Mouse (Mus musculus): ENCODE measurements around the gene Gpc1. TPM values are rescaled to one million over a fixed set of nuclear protein-coding genes. Genes with fewer than 3 reads are reported as not detected.

Gene Gpc1
- total RNA-seq, 1 experiment = 38.0 TPM

- DNase-seq (ENCODE audit: low read depth, low spot score) = no peak
- in situ Hi-C loops (cut with MboI; ENCODE audit: low sequenced_read_pairs in 2 of 2, unreplicated experiment in 2 of 2) = no loop called here
- Histone ChIP-seq H3K4me3 (ENCODE audit: insufficient read depth in 1 of 2, low read depth in 1 of 2, low read length in 2 of 2, poor library complexity in 1 of 2, severe bottlenecking in 1 of 2) (no peak overlapping the region), H3K4me1 (ENCODE audit: control insufficient read depth in 2 of 2, insufficient read depth in 2 of 2, low read length in 2 of 2, poor library complexity in 1 of 2) (no peaks in the 10 kb centered on the region), H3K36me3 (ENCODE audit: control insufficient read depth, insufficient read depth, low read length, poor library complexity, severe bottlenecking) (no peaks in the 10 kb centered on the region), H3K9ac (ENCODE audit: insufficient read depth, low read depth, low read length, poor library complexity, severe bottlenecking) (no peak overlapping the region), H3K9me3 (ENCODE audit: control insufficient read depth, insufficient read depth, low read depth, low read length) (no peaks in the 10 kb centered on the region), H3K27ac (ENCODE audit: insufficient read depth, low read depth, low read length, poor library complexity, severe bottlenecking) (no peak overlapping the region)
- TF ChIP-seq ZC3H11A (IDR thresholded peaks at IDR 0.05; ENCODE audit: borderline replicate concordance, low read depth, low read length) (no peak), HCFC1 (IDR thresholded peaks at IDR 0.05; ENCODE audit: borderline replicate concordance, insufficient read depth, low read length) (no peak), ZNF384 (IDR thresholded peaks at IDR 0.05; ENCODE audit: low read depth, low read length) (no peak), MAFK (IDR thresholded peaks at IDR 0.05; ENCODE audit: insufficient read depth, low read depth, low read length) (no peak), CHD2 (IDR thresholded peaks at IDR 0.05; ENCODE audit: low read depth, low read length) (no peak)
These were observed 25.6 kb upstream of the Gpc1 start for GRCm38 (mm10) chr1:92805836-92806235.

- Histone ChIP-seq H3K9me3 (ENCODE audit: control insufficient read depth, insufficient read depth, low read depth, low read length) (no peaks in the 10 kb centered on the region), H3K4me3 (ENCODE audit: insufficient read depth in 1 of 2, low read depth in 1 of 2, low read length in 2 of 2, poor library complexity in 1 of 2, severe bottlenecking in 1 of 2) (no peak overlapping the region), H3K27ac (ENCODE audit: insufficient read depth, low read depth, low read length, poor library complexity, severe bottlenecking) (no peak overlapping the region), H3K9ac (ENCODE audit: insufficient read depth, low read depth, low read length, poor library complexity, severe bottlenecking) (no peak overlapping the region), H3K4me1 (ENCODE audit: control insufficient read depth in 2 of 2, insufficient read depth in 2 of 2, low read length in 2 of 2, poor library complexity in 1 of 2) (no peaks in the 10 kb centered on the region), H3K36me3 (ENCODE audit: control insufficient read depth, insufficient read depth, low read length, poor library complexity, severe bottlenecking) (no peaks in the 10 kb centered on the region)
- TF ChIP-seq ZNF384 (IDR thresholded peaks at IDR 0.05; ENCODE audit: low read depth, low read length) (no peak), HCFC1 (IDR thresholded peaks at IDR 0.05; ENCODE audit: borderline replicate concordance, insufficient read depth, low read length) (no peak), CHD2 (IDR thresholded peaks at IDR 0.05; ENCODE audit: low read depth, low read length) (no peak), ZC3H11A (IDR thresholded peaks at IDR 0.05; ENCODE audit: borderline replicate concordance, low read depth, low read length) (no peak), MAFK (IDR thresholded peaks at IDR 0.05; ENCODE audit: insufficient read depth, low read depth, low read length) (no peak)
- no peak for DNase-seq (ENCODE audit: low read depth, low spot score)
- in situ Hi-C loops (cut with MboI; ENCODE audit: low sequenced_read_pairs in 2 of 2, unreplicated experiment in 2 of 2) = no loop called here
These were observed 24.7 kb upstream of the Gpc1 start for GRCm38 (mm10) chr1:92806720-92807119.

- Histone ChIP-seq H3K4me3 (ENCODE audit: insufficient read depth in 1 of 2, low read depth in 1 of 2, low read length in 2 of 2, poor library complexity in 1 of 2, severe bottlenecking in 1 of 2) (no peak overlapping the region), H3K9me3 (ENCODE audit: control insufficient read depth, insufficient read depth, low read depth, low read length) (no peaks in the 10 kb centered on the region), H3K4me1 (ENCODE audit: control insufficient read depth in 2 of 2, insufficient read depth in 2 of 2, low read length in 2 of 2, poor library complexity in 1 of 2) (no peaks in the 10 kb centered on the region), H3K27ac (ENCODE audit: insufficient read depth, low read depth, low read length, poor library complexity, severe bottlenecking) (no peak overlapping the region), H3K36me3 (ENCODE audit: control insufficient read depth, insufficient read depth, low read length, poor library complexity, severe bottlenecking) (no peaks in the 10 kb centered on the region), H3K9ac (ENCODE audit: insufficient read depth, low read depth, low read length, poor library complexity, severe bottlenecking) (no peak overlapping the region)
- in situ Hi-C loops (cut with MboI; ENCODE audit: low sequenced_read_pairs in 2 of 2, unreplicated experiment in 2 of 2) = no loop called here
- TF ChIP-seq HCFC1 (IDR thresholded peaks at IDR 0.05; ENCODE audit: borderline replicate concordance, insufficient read depth, low read length) (no peak), CHD2 (IDR thresholded peaks at IDR 0.05; ENCODE audit: low read depth, low read length) (no peak), MAFK (IDR thresholded peaks at IDR 0.05; ENCODE audit: insufficient read depth, low read depth, low read length) (no peak), ZNF384 (IDR thresholded peaks at IDR 0.05; ENCODE audit: low read depth, low read length) (no peak), ZC3H11A (IDR thresholded peaks at IDR 0.05; ENCODE audit: borderline replicate concordance, low read depth, low read length) (no peak)
- DNase-seq (ENCODE audit: low read depth, low spot score) = no peak
These were observed 21.8 kb upstream of the Gpc1 start for GRCm38 (mm10) chr1:92809621-92810020.

- no peaks in the 10 kb centered on the region for H3K36me3 ChIP-seq (ENCODE audit: control insufficient read depth, insufficient read depth, low read length, poor library complexity, severe bottlenecking)
These were observed 17.1 kb upstream of the Gpc1 start for GRCm38 (mm10) chr1:92814319-92814718.

GRCm38 (mm10) chr1:92815100-92815499 is 16.3 kb upstream of the Gpc1 start:
- H3K9me3 ChIP-seq (ENCODE audit: control insufficient read depth, insufficient read depth, low read depth, low read length) = no peaks in the 10 kb centered on the region
- no peak for TF ChIP-seq ZC3H11A (IDR thresholded peaks at IDR 0.05; ENCODE audit: borderline replicate concordance, low read depth, low read length)
- TF ChIP-seq MAFK (IDR thresholded peaks at IDR 0.05; ENCODE audit: insufficient read depth, low read depth, low read length) = no peak
- TF ChIP-seq HCFC1 (IDR thresholded peaks at IDR 0.05; ENCODE audit: borderline replicate concordance, insufficient read depth, low read length) = no peak
- no peak for DNase-seq (ENCODE audit: low read depth, low spot score)
- in situ Hi-C loops (cut with MboI; ENCODE audit: low sequenced_read_pairs in 2 of 2, unreplicated experiment in 2 of 2) = no loop called here
- no peak overlapping the region for H3K9ac ChIP-seq (ENCODE audit: insufficient read depth, low read depth, low read length, poor library complexity, severe bottlenecking)
- no peaks in the 10 kb centered on the region for H3K36me3 ChIP-seq (ENCODE audit: control insufficient read depth, insufficient read depth, low read length, poor library complexity, severe bottlenecking)
- H3K4me3 ChIP-seq (ENCODE audit: insufficient read depth in 1 of 2, low read depth in 1 of 2, low read length in 2 of 2, poor library complexity in 1 of 2, severe bottlenecking in 1 of 2) = no peak overlapping the region
- H3K27ac ChIP-seq (ENCODE audit: insufficient read depth, low read depth, low read length, poor library complexity, severe bottlenecking) = no peak overlapping the region
- H3K4me1 ChIP-seq (ENCODE audit: control insufficient read depth in 2 of 2, insufficient read depth in 2 of 2, low read length in 2 of 2, poor library complexity in 1 of 2) = no peaks in the 10 kb centered on the region

More at GRCm38 (mm10) chr1:92814319-92814718, 17.1 kb upstream of the Gpc1 start:
- no peak for DNase-seq (ENCODE audit: low read depth, low spot score)
- H3K9ac ChIP-seq (ENCODE audit: insufficient read depth, low read depth, low read length, poor library complexity, severe bottlenecking) = no peak overlapping the region
- no peaks in the 10 kb centered on the region for H3K4me1 ChIP-seq (ENCODE audit: control insufficient read depth in 2 of 2, insufficient read depth in 2 of 2, low read length in 2 of 2, poor library complexity in 1 of 2)
- H3K4me3 ChIP-seq (ENCODE audit: insufficient read depth in 1 of 2, low read depth in 1 of 2, low read length in 2 of 2, poor library complexity in 1 of 2, severe bottlenecking in 1 of 2) = no peak overlapping the region
- TF ChIP-seq ZC3H11A (IDR thresholded peaks at IDR 0.05; ENCODE audit: borderline replicate concordance, low read depth, low read length) (no peak), CHD2 (IDR thresholded peaks at IDR 0.05; ENCODE audit: low read depth, low read length) (no peak), MAFK (IDR thresholded peaks at IDR 0.05; ENCODE audit: insufficient read depth, low read depth, low read length) (no peak), ZNF384 (IDR thresholded peaks at IDR 0.05; ENCODE audit: low read depth, low read length) (no peak), HCFC1 (IDR thresholded peaks at IDR 0.05; ENCODE audit: borderline replicate concordance, insufficient read depth, low read length) (no peak)
- H3K27ac ChIP-seq (ENCODE audit: insufficient read depth, low read depth, low read length, poor library complexity, severe bottlenecking) = no peak overlapping the region
- no peaks in the 10 kb centered on the region for H3K9me3 ChIP-seq (ENCODE audit: control insufficient read depth, insufficient read depth, low read depth, low read length)
- in situ Hi-C loops (cut with MboI; ENCODE audit: low sequenced_read_pairs in 2 of 2, unreplicated experiment in 2 of 2) = no loop called here
